Mouse (Mus musculus) retina, postnatal 1 day (tissue): ENCODE measurements around the gene Igdcc3.
"Not testable (repeated sequence)": the region's sequence is repeated elsewhere in the genome, so short reads cannot be mapped to it uniquely, and the experiment has no call there.

Experiments
- DNase-seq: peaks from one replicate; pipeline ENCODE4 v3.0.0-alpha.2; 2012

The Igdcc3 gene

GRCm38 (mm10) chr9:65178336-65179213 is 37.6 kb downstream of the Igdcc3 start:
- peak; percentile 95 for DNase-seq

- DNase-seq, result peak; percentile 72
Measured at GRCm38 (mm10) chr9:65179817-65180624, 39.0 kb downstream of the Igdcc3 start.

- DNase-seq, result peak; percentile 94
Measured at GRCm38 (mm10) chr9:65188599-65188998, 47.6 kb downstream of the Igdcc3 start.

- no peak for DNase-seq
Measured at GRCm38 (mm10) chr9:65190306-65190705, 49.3 kb downstream of the Igdcc3 start.

- no peak for DNase-seq
Measured at GRCm38 (mm10) chr9:65191389-65191754, 50.4 kb downstream of the Igdcc3 start.

- DNase-seq, result no peak
Measured at GRCm38 (mm10) chr9:65191755-65192469, 50.9 kb downstream of the Igdcc3 start.

GRCm38 (mm10) chr9:65193214-65193613 is 52.2 kb downstream of the Igdcc3 start:
- peak; percentile 50 for DNase-seq

GRCm38 (mm10) chr9:65195053-65195452 is 54.1 kb downstream of the Igdcc3 start, which contains the start of gene Parp16:
Gene Parp16, plus strand, starts transcription at chr9:65195353.
- no peak for DNase-seq

GRCm38 (mm10) chr9:65195621-65195981 is 54.6 kb downstream of the Igdcc3 start:
- no peak for DNase-seq

- DNase-seq, result peak; percentile 97
Measured at GRCm38 (mm10) chr9:65195982-65196737, 55.2 kb downstream of the Igdcc3 start.

GRCm38 (mm10) chr9:65196738-65197569 is 56.0 kb downstream of the Igdcc3 start:
- peak; percentile 94 for DNase-seq

GRCm38 (mm10) chr9:65197826-65198225 is 56.8 kb downstream of the Igdcc3 start:
- no peak for DNase-seq

GRCm38 (mm10) chr9:65199723-65200122 is 58.7 kb downstream of the Igdcc3 start:
- no peak for DNase-seq

- DNase-seq, result no peak
Measured at GRCm38 (mm10) chr9:65200606-65201005, 59.6 kb downstream of the Igdcc3 start.

- DNase-seq, result no peak
Measured at GRCm38 (mm10) chr9:65201021-65201380, 60.0 kb downstream of the Igdcc3 start.

- DNase-seq, result peak; percentile 95
Measured at GRCm38 (mm10) chr9:65201381-65202164, 60.6 kb downstream of the Igdcc3 start.

- no peak for DNase-seq
Measured at GRCm38 (mm10) chr9:65202165-65202754, 61.3 kb downstream of the Igdcc3 start.

- DNase-seq, result no peak
Measured at GRCm38 (mm10) chr9:65205049-65205815, 64.2 kb downstream of the Igdcc3 start.

- DNase-seq, result not testable (repeated sequence)
Measured at GRCm38 (mm10) chr9:65207041-65207815, 66.2 kb downstream of the Igdcc3 start.
